Mouse (Mus musculus) cortical plate, adult 2 months (tissue): ENCODE data around the gene Scn1b. TPM values are rescaled to one million over a fixed set of nuclear protein-coding genes. Genes with fewer than 3 reads are reported as not detected.

Experiments used
- H3K27ac ChIP-seq: fragments of 200-500 bp; 2 replicates; pipeline ENCODE4 v1.5.1; 2012; ENCODE audit warnings: low read length, control low read depth, inconsistent platforms; ENCODE audit not compliant: insufficient read depth
- H3K4me1 ChIP-seq: fragments of 200-500 bp; 2 replicates; pipeline ENCODE4 v1.6.1; 2011; ENCODE audit warnings: low read length; ENCODE audit not compliant: control insufficient read depth, insufficient read depth
- H3K4me3 ChIP-seq: fragments of 200-500 bp; 2 replicates; pipeline ENCODE4 v1.5.1; 2011; ENCODE audit warnings: mild to moderate bottlenecking, low read length, control low read depth; ENCODE audit not compliant: insufficient read depth
- CTCF ChIP-seq: fragments of 200-500 bp; IDR thresholded peaks from 2 replicates; pipeline ENCODE4 v1.5.1; 2011; ENCODE audit warnings: mild to moderate bottlenecking, control low read depth, low read length; ENCODE audit not compliant: insufficient read depth; ENCODE audit errors: extremely low read depth
- POLR2A ChIP-seq: fragments of 200-500 bp; IDR thresholded peaks from 2 replicates; pipeline ENCODE4 v1.6.1; 2011; ENCODE audit warnings: mild to moderate bottlenecking, low read length, control low read depth; ENCODE audit not compliant: insufficient read depth; ENCODE audit errors: extremely low read depth
- polyA plus RNA-seq: library from polyadenylated mRNA; depleted of rRNA; stranded (reverse); fragments of >200 nt; gene quantifications from 2 replicates; pipeline ENCODE4 v1.2.3, GENCODE M21; 2012

The Scn1b gene
- polyA plus RNA-seq, 1 experiment = 1,195 TPM

GRCm38 (mm10) chr7:31107781-31108180 lies 19.0 kb downstream of the Scn1b start:
- 0 out of 2 replicates have a peak, but pooled peaks cover 2% of the 10 kb centered on the region for H3K4me1 ChIP-seq
- TF ChIP-seq POLR2A = no peak
- TF ChIP-seq CTCF = no peak
- H3K27ac ChIP-seq = no peak overlapping the region
- no peak overlapping the region for H3K4me3 ChIP-seq

- Histone ChIP-seq H3K27ac (no peak overlapping the region), H3K4me3 (no peak overlapping the region), H3K4me1 (0 out of 2 replicates have a peak, but pooled peaks cover 2% of the 10 kb centered on the region)
- TF ChIP-seq CTCF (no peak), POLR2A (no peak)
These were observed 20.6 kb downstream of the Scn1b start for GRCm38 (mm10) chr7:31106166-31106565.

- H3K4me1 ChIP-seq = 0 out of 2 replicates have a peak, but pooled peaks cover 2% of the 10 kb centered on the region
- TF ChIP-seq CTCF = peak; percentile 48
- no peak for TF ChIP-seq POLR2A
- no peak overlapping the region for H3K27ac ChIP-seq
These were observed 21.6 kb downstream of the Scn1b start for GRCm38 (mm10) chr7:31105061-31105768.

GRCm38 (mm10) chr7:31100786-31101185 lies 26.0 kb downstream of the Scn1b start:
- H3K4me1 ChIP-seq = 0 out of 2 replicates have a peak, but pooled peaks cover 2% of the 10 kb centered on the region
- no peak overlapping the region for H3K27ac ChIP-seq
- H3K4me3 ChIP-seq = no peak overlapping the region
- no peak for TF ChIP-seq POLR2A
- no peak for TF ChIP-seq CTCF

More at GRCm38 (mm10) chr7:31105061-31105768, 21.6 kb downstream of the Scn1b start:
- H3K4me3 ChIP-seq = no peak overlapping the region

- no peaks in the 10 kb centered on the region for H3K4me1 ChIP-seq
- H3K27ac ChIP-seq = no peak overlapping the region
- TF ChIP-seq CTCF (no peak), POLR2A (no peak)
- H3K4me3 ChIP-seq = no peak overlapping the region
These were observed 27.2 kb downstream of the Scn1b start for GRCm38 (mm10) chr7:31099612-31099982.

- H3K4me3 ChIP-seq = no peak overlapping the region
- H3K4me1 ChIP-seq = no peaks in the 10 kb centered on the region
- no peak for TF ChIP-seq POLR2A
- no peak for TF ChIP-seq CTCF
- H3K27ac ChIP-seq = no peak overlapping the region
These were observed 27.8 kb downstream of the Scn1b start for GRCm38 (mm10) chr7:31098697-31099611.

GRCm38 (mm10) chr7:31097583-31098248 lies 29.1 kb downstream of the Scn1b start:
- Histone ChIP-seq H3K27ac (no peak overlapping the region), H3K4me1 (no peaks in the 10 kb centered on the region), H3K4me3 (no peak overlapping the region)
- TF ChIP-seq POLR2A (no peak), CTCF (peak; percentile 86)

GRCm38 (mm10) chr7:31096892-31097564 lies 29.8 kb downstream of the Scn1b start:
- Histone ChIP-seq H3K4me3 (no peak overlapping the region), H3K4me1 (no peaks in the 10 kb centered on the region), H3K27ac (no peak overlapping the region)
- TF ChIP-seq CTCF = no peak
- no peak for TF ChIP-seq POLR2A

GRCm38 (mm10) chr7:31094774-31095501 lies 31.9 kb downstream of the Scn1b start:
- TF ChIP-seq POLR2A (no peak), CTCF (peak; percentile 26; the same call in 1 of the 2 replicates)
- Histone ChIP-seq H3K4me1 (no peaks in the 10 kb centered on the region), H3K27ac (no peak overlapping the region), H3K4me3 (no peak overlapping the region)
